Mouse (Mus musculus) stomach, embryonic 14.5 days (tissue): ENCODE data around the gene Prkch. TPM values are rescaled to one million over a fixed set of nuclear protein-coding genes. Genes with fewer than 3 reads are reported as not detected.

Source experiments
- ATAC-seq: fragments of 200-750 bp; cut with Nextera tagmentation; 2 replicates; pipeline ENCODE4 v1.8.0; 2017; ENCODE audit warnings: low read depth, moderate TSS enrichment; ENCODE audit not compliant: insufficient number of reproducible peaks, insufficient read depth, low FRiP score
- H3K27ac ChIP-seq: fragments of 300-500 bp; sonication (generic); 2 replicates; pipeline ENCODE4 v1.5.1; 2014; ENCODE audit warnings: mild to moderate bottlenecking, low read length, moderate library complexity, mixed read lengths
- H3K27me3 ChIP-seq: fragments of 300-500 bp; sonication (generic); 2 replicates; pipeline ENCODE4 v1.6.1; 2014; ENCODE audit warnings: low read length, control low read depth, mixed read lengths; ENCODE audit not compliant: control insufficient read depth, insufficient read depth
- H3K36me3 ChIP-seq: fragments of 300-500 bp; sonication (generic); 2 replicates; pipeline ENCODE4 v1.6.1; 2014; ENCODE audit warnings: mild to moderate bottlenecking, control low read depth, low read length, moderate library complexity, mixed read lengths; ENCODE audit not compliant: control insufficient read depth, insufficient read depth
- H3K4me1 ChIP-seq: fragments of 300-500 bp; sonication (generic); 2 replicates; pipeline ENCODE4 v1.6.1; 2014; ENCODE audit warnings: low read length, control low read depth, mixed read lengths; ENCODE audit not compliant: control insufficient read depth, insufficient read depth
- H3K4me2 ChIP-seq: fragments of 300-500 bp; sonication (generic); replicated peaks from 2 replicates; pipeline ENCODE4 v1.6.1; 2014; ENCODE audit warnings: low read depth, low read length, control low read depth
- H3K4me3 ChIP-seq: fragments of 300-500 bp; sonication (generic); 2 replicates; pipeline ENCODE4 v1.5.1; 2014; ENCODE audit warnings: low read depth, low read length, control low read depth
- H3K9ac ChIP-seq: fragments of 300-500 bp; sonication (generic); replicated peaks from 2 replicates; pipeline ENCODE4 v1.6.1; 2014; ENCODE audit warnings: low read depth, mild to moderate bottlenecking, control low read depth, low read length, moderate library complexity, mixed read lengths
- H3K9me3 ChIP-seq: fragments of 300-500 bp; sonication (generic); 2 replicates; pipeline ENCODE4 v1.6.1; 2016; ENCODE audit warnings: low read depth, low read length, control low read depth; ENCODE audit not compliant: control insufficient read depth
- WGBS: fragments of 180-500 bp; shearing (Covaris S2); extraction: QIAGEN DNeasy Blood & Tissue Kit; methylation state at CpG from one replicate; pipeline ENCODE4 v1.1.7; 2014; 5-methylcytosine and 5-hydroxymethylcytosine counted together
- polyA plus RNA-seq: library from polyadenylated mRNA; unstranded; fragments of >200 nt; fragmentation: Nextera tagmentation; extraction: Ambion mirVana; gene quantifications from 2 replicates; pipeline ENCODE4 v1.2.1, GENCODE M21; 2014

Gene Prkch
- polyA plus RNA-seq, 1 experiment from 2014 or later, result 12.1 TPM

DNA sequence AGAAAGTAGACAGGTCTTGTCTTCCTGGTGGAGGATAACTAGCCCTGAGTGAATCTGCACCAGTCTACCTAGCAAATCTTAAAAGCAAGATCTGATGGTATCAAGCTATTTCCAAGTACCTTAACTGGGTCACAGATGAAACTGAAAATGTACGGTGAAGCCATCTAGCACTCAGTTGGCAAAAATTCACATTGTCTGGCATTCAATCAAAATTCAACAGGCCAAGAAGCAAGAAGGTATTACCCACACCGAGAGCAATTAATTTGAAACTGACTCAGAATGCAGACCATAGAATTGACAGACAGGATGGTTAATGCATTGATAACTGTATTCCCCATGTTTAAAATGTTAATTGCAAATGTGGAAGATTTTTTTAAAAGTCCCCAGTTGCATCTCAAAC is 82.1 kb downstream of the Prkch start:
- no peak overlapping the region for H3K27ac ChIP-seq
- H3K36me3 ChIP-seq, result no peaks in the 10 kb centered on the region
- H3K4me1 ChIP-seq, result 0 out of 2 replicates have a peak, but pooled peaks cover 3% of the 10 kb centered on the region
- H3K9ac ChIP-seq, result no peak overlapping the region
- ATAC-seq, result no peak
- H3K4me3 ChIP-seq, result no peak overlapping the region
- 86% methylated on average over 2 of the region's 2 CpGs for WGBS
- no peak overlapping the region for H3K4me2 ChIP-seq
- H3K9me3 ChIP-seq, result no peaks in the 10 kb centered on the region
- H3K27me3 ChIP-seq, result no peaks in the 10 kb centered on the region

DNA sequence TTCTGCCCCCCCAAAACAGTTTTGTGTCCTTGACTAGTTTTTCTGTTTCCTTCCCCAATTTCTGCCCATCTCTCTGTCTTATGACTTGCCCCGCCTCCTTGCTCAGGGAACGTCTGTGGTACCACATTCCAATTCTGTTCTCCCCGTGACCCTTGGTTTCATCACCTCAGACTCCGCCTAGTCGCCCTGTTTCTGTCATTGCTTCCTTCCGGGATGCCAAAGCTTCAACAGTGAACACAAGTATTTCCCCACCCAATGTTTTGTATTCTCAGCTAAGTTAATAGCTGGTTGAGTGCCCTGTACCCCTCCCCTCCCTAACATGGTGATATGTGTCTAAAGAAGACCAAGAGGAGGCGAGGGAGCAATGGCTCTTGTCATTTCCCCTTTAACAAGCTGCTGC is 83.0 kb downstream of the Prkch start:
- H3K4me2 ChIP-seq, result no peak overlapping the region
- no peaks in the 10 kb centered on the region for H3K27me3 ChIP-seq
- 68% methylated on average over 7 of the region's 7 CpGs for WGBS
- no peak overlapping the region for H3K9ac ChIP-seq
- H3K36me3 ChIP-seq, result no peaks in the 10 kb centered on the region
- H3K27ac ChIP-seq, result no peak overlapping the region
- 0 out of 2 replicates have a peak, but pooled peaks cover 3% of the 10 kb centered on the region for H3K4me1 ChIP-seq
- ATAC-seq, result no peak
- H3K4me3 ChIP-seq, result no peak overlapping the region
- no peaks in the 10 kb centered on the region for H3K9me3 ChIP-seq

DNA sequence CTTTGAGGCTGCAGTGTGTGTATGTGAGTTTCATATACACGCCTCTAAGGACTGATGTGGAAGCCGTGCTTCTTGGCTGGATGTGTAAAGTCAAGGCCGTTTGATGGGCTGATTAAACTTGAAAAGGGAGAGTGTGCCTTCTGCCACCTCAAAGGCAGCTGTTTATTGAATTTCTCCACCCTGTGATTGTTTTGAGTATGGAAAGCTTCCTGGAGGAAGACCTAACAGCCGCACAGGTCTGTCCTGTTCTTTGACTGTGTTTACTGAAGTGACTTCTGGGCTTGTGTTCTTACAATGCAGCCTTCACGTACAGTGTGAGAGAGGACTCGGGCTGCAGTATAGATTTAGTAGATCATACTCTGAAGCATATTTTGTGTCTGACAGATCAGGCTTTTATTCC is 86.1 kb downstream of the Prkch start:
- Histone ChIP-seq H3K4me2 (no peak overlapping the region), H3K4me1 (0 out of 2 replicates have a peak, but pooled peaks cover 3% of the 10 kb centered on the region), H3K27ac (no peak overlapping the region), H3K9me3 (no peaks in the 10 kb centered on the region), H3K27me3 (no peaks in the 10 kb centered on the region), H3K9ac (no peak overlapping the region), H3K36me3 (no peaks in the 10 kb centered on the region), H3K4me3 (no peak overlapping the region)
- 59% methylated on average over 6 of the region's 6 CpGs for WGBS
- no peak for ATAC-seq

DNA sequence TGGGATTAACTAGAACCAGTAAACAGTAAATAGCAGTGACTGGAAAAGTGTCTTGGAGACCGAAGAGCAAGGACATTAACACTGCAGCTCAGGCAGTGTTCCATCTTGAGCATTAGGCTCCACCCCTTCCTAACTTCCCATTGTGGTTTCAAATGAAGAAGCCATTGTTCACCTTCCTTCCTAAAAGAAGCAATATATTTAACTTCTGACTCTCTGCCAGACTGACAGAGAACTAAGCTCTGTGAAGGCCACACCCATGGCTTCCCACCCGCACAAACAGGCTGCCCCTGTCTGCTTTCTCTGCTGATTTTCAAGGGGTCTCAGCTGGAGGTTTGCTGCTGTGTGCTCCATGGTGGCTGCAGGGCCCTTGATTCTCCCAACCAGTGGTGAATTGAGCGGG is 86.9 kb downstream of the Prkch start:
- 47% methylated on average over 3 of the region's 3 CpGs for WGBS
- Histone ChIP-seq H3K36me3 (no peaks in the 10 kb centered on the region), H3K27me3 (no peaks in the 10 kb centered on the region), H3K4me3 (no peak overlapping the region), H3K4me2 (no peak overlapping the region), H3K9me3 (no peaks in the 10 kb centered on the region), H3K9ac (no peak overlapping the region), H3K4me1 (0 out of 2 replicates have a peak, but pooled peaks cover 3% of the 10 kb centered on the region), H3K27ac (peak overlapping the region; percentile 45; the same call in 1 of the 2 replicates)
- ATAC-seq, result no peak

DNA sequence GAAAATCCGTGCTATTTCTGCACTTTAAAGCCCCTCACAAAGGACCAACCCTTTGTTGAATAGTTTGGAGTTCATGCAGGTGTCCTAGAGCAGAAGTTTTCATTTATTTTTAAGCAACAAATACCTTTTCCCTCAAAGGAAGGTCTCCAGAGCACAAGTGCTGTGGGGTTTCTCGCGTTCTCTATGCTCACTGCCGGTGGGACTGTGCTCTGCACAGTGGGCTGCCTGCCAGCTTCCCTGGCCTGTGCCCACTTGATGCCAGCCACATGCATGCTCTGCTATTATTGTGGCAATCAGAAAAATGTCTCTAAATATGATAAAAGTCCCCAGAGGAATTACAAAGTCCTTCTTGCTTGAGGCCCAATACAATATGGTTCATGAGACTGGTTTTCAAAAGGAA is 87.4 kb downstream of the Prkch start:
- Histone ChIP-seq H3K9me3 (no peaks in the 10 kb centered on the region), H3K36me3 (no peaks in the 10 kb centered on the region), H3K9ac (no peak overlapping the region), H3K4me1 (0 out of 2 replicates have a peak, but pooled peaks cover 3% of the 10 kb centered on the region), H3K4me3 (no peak overlapping the region), H3K4me2 (no peak overlapping the region), H3K27ac (peak overlapping the region; percentile 45; the same call in 1 of the 2 replicates), H3K27me3 (no peaks in the 10 kb centered on the region)
- WGBS, result 75% methylated on average over 4 of the region's 4 CpGs
- no peak for ATAC-seq

DNA sequence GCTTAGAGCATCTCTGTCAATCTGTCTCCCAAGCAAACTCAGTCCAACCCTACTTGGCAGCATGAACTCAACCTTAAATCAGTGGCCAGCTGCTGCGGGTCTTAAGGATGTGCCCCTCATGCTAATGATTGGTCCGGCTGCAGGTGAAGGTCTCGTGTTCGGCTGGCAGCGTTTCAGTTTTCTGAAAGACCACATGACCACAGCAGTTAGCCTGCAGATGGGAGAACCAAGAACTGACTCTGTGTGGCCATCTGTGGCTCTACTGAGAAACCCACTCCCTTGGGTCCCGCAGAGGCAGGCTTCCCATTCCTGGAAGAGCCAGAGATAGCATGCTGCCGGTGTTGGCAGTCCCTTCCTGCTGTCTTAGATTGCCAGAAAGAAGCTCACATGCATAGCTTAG is 89.2 kb downstream of the Prkch start:
- no peaks in the 10 kb centered on the region for H3K9me3 ChIP-seq
- ATAC-seq, result no peak
- 0 out of 2 replicates have a peak, but pooled peaks cover 3% of the 10 kb centered on the region for H3K4me1 ChIP-seq
- no peaks in the 10 kb centered on the region for H3K36me3 ChIP-seq
- no peak overlapping the region for H3K9ac ChIP-seq
- WGBS, result 83% methylated on average over 7 of the region's 7 CpGs
- H3K27ac ChIP-seq, result no peak overlapping the region
- H3K4me2 ChIP-seq, result no peak overlapping the region
- H3K4me3 ChIP-seq, result no peak overlapping the region
- no peaks in the 10 kb centered on the region for H3K27me3 ChIP-seq

DNA sequence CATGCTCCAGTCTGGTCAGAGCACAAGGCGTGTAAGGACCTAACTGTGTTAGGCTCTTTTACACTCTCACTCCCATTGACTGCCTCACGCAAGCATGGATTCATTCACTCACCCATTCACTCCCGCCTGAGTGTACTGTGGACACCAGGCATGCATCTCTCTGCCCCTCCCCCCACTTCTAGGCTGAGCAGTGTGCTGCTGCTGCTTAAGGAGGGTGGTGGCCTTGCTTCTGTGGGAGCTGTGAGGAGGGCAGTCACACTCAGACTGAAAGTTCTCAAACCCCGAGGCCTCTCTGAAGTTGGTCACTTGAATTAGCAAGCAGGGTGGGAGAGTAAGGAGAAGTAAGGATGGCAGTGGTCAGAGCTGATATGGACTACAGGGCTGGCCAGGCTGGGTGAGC is 90.6 kb downstream of the Prkch start:
- WGBS, result 59% methylated on average over 4 of the region's 4 CpGs

DNA sequence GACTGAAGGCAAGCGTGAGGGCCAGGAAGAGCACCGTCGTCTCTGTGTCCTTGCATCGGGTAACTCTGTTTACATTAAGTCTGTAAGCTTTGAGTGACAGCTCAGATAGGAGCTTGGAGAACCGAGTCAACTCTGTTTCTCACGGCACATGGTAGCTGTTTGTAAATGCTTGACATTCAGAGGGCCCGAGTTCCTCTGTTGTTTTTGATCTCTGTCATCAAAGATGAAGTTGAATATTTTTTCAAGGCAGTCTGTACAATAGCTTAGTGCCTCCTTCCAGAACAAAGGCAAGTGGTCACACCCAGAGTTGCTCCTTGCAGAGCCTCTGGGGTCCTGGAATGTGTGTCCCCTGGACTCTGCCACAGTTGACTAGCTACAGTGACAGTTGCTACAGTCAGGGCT is 94.8 kb downstream of the Prkch start:
- Histone ChIP-seq H3K9me3 (no peaks in the 10 kb centered on the region), H3K36me3 (no peaks in the 10 kb centered on the region), H3K27me3 (no peaks in the 10 kb centered on the region), H3K4me3 (no peak overlapping the region), H3K4me1 (0 out of 2 replicates have a peak, but pooled peaks cover 6% of the 10 kb centered on the region), H3K4me2 (no peak overlapping the region), H3K27ac (no peak overlapping the region), H3K9ac (no peak overlapping the region)
- 17% methylated on average over 7 of the region's 7 CpGs for WGBS
- ATAC-seq, result no peak

More for the DNA sequence above, 90.6 kb downstream of the Prkch start:
- Histone ChIP-seq H3K27me3 (no peaks in the 10 kb centered on the region), H3K4me1 (0 out of 2 replicates have a peak, but pooled peaks cover 6% of the 10 kb centered on the region), H3K9ac (no peak overlapping the region), H3K36me3 (no peaks in the 10 kb centered on the region), H3K4me3 (no peak overlapping the region), H3K4me2 (no peak overlapping the region), H3K27ac (no peak overlapping the region), H3K9me3 (no peaks in the 10 kb centered on the region)
- no peak for ATAC-seq

DNA sequence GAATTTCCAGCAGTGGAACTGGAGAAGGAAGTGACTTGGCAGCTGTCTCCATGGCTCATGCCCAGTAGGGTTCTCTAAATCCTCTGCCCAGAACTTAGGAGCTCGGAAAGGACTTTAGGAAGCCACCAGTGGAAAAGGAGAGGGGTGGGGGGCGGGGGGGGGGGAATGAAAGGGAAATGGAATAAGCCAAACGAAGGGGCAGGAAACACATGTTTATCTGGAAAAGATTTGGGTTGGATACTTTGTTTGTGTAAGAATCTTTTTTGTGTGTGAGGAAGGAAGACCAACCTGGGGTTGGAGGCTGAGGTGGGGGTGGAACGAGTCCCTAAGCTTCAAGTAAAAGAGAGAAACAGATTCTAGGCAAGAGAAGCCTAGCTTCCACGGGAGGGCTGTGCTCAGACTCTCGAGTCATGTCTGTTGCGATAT is 98.3 kb downstream of the Prkch start:
- Histone ChIP-seq H3K27ac (no peak overlapping the region), H3K9ac (no peak overlapping the region), H3K4me1 (peaks cover 4% of the 10 kb centered on the region; the same call in 1 of the 2 replicates), H3K9me3 (no peaks in the 10 kb centered on the region), H3K4me2 (no peak overlapping the region), H3K36me3 (no peaks in the 10 kb centered on the region), H3K4me3 (no peak overlapping the region), H3K27me3 (no peaks in the 10 kb centered on the region)
- WGBS, result 55% methylated on average over 7 of the region's 7 CpGs
- ATAC-seq, result no peak
